Mouse (Mus musculus) heart, embryonic 13.5 days (tissue): Measurements from ENCODE around the gene Serpinb1a. TPM values are rescaled to one million over a fixed set of nuclear protein-coding genes. Genes with fewer than 3 reads are reported as not detected.
A peak's percentile ranks its signal among the peaks of the same experiment; 100 is the strongest.

Source experiments
- ATAC-seq: fragments of 200-750 bp; cut with Nextera tagmentation; 2 replicates; pipeline ENCODE4 v1.8.0; 2017; ENCODE audit warnings: moderate TSS enrichment; ENCODE audit not compliant: insufficient number of reproducible peaks, low FRiP score, low TSS enrichment; ENCODE audit errors: extremely low read depth
- H3K27ac ChIP-seq: fragments of 300-500 bp; sonication (generic); replicated peaks from 2 replicates; pipeline ENCODE4 v1.5.1; 2015; ENCODE audit warnings: moderate library complexity, mild to moderate bottlenecking, inconsistent platforms
- H3K27me3 ChIP-seq: fragments of 300-500 bp; sonication (generic); replicated peaks from 2 replicates; pipeline ENCODE4 v1.6.1; 2015; ENCODE audit warnings: mild to moderate bottlenecking, inconsistent platforms
- H3K36me3 ChIP-seq: fragments of 300-500 bp; sonication (generic); 2 replicates; pipeline ENCODE4 v1.6.1; 2015; ENCODE audit warnings: mild to moderate bottlenecking, inconsistent platforms
- H3K4me1 ChIP-seq: fragments of 300-500 bp; sonication (generic); 2 replicates; pipeline ENCODE4 v1.6.1; 2015; ENCODE audit warnings: inconsistent platforms
- H3K4me2 ChIP-seq: fragments of 300-500 bp; sonication (generic); 2 replicates; pipeline ENCODE4 v1.6.1; 2015; ENCODE audit warnings: inconsistent platforms, mild to moderate bottlenecking, moderate library complexity
- H3K4me3 ChIP-seq: fragments of 300-500 bp; sonication (generic); 2 replicates; pipeline ENCODE4 v1.5.1; 2015; ENCODE audit warnings: moderate library complexity, mild to moderate bottlenecking, inconsistent platforms
- H3K9ac ChIP-seq: fragments of 300-500 bp; sonication (generic); 2 replicates; pipeline ENCODE4 v1.6.1; 2015; ENCODE audit warnings: inconsistent platforms, mild to moderate bottlenecking, moderate library complexity
- H3K9me3 ChIP-seq: fragments of 300-500 bp; sonication (generic); 2 replicates; pipeline ENCODE4 v1.6.1; 2016; ENCODE audit warnings: inconsistent platforms
- WGBS: fragments of 180-500 bp; shearing (Covaris S2); methylation state at CpG from one replicate; pipeline ENCODE4 v1.1.7; 2015; ENCODE audit warnings: mixed read lengths; 5-methylcytosine and 5-hydroxymethylcytosine counted together
- polyA plus RNA-seq: library from polyadenylated mRNA; unstranded; fragments of >200 nt; fragmentation: Nextera tagmentation; extraction: Ambion mirVana; gene quantifications from 2 replicates; pipeline ENCODE4 v1.2.1, GENCODE M21; 2015

Gene Serpinb1a
- polyA plus RNA-seq, 1 experiment from 2014 or later: 6.3 TPM

DNA sequence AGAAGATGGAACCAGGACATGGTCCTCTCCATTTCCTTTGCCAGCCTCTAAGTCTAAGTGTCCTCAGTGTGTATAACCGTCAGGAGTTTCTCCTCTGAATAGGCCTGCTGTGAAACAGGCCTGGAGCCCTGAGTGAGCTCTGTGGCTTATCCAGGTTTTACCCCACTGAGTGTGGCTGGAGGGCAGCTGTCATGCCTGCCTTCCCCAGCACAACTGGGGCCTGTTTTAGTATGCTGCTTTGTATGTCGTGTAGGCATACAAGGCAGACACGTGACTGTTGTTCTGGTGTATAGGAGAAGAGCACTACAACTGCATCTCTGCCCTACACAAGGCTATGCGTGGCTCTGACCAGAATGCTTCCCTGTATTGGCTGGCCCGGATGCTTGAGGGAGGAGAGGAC, 31.1 kb downstream of the Serpinb1a start:
- Histone ChIP-seq H3K9ac (no peak overlapping the region), H3K27ac (no peak overlapping the region), H3K9me3 (no peaks in the 10 kb centered on the region), H3K36me3 (peaks cover 84% of the 10 kb centered on the region), H3K4me3 (no peak overlapping the region), H3K27me3 (no peaks in the 10 kb centered on the region), H3K4me2 (no peak overlapping the region), H3K4me1 (no peaks in the 10 kb centered on the region)
- no peak for ATAC-seq
- 91% methylated on average over 5 of the region's 5 CpGs for WGBS

DNA sequence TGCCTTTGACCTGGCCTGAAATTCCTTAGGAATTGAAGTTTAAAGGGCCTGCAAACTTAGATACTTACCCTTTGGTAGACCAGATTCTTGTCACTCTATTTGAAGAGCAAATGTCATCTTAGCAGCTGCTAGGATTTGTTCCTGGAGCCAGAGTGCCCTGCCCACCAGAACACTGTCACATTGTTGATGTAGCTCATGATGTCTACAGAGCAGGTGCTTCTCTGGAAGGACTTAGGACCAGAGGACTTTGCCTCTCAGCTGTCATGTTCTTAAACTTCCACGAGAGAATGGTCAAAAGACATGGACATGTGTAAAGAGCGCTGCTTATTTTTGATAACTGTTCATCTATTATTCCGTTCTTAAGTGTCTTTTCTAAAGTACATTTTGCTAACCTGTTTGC, 31.7 kb downstream of the Serpinb1a start:
- Histone ChIP-seq H3K4me1 (no peaks in the 10 kb centered on the region), H3K27me3 (no peaks in the 10 kb centered on the region), H3K4me3 (no peak overlapping the region), H3K36me3 (peaks cover 89% of the 10 kb centered on the region), H3K9ac (no peak overlapping the region), H3K27ac (no peak overlapping the region), H3K9me3 (no peaks in the 10 kb centered on the region), H3K4me2 (no peak overlapping the region)
- ATAC-seq: no peak
- 85% methylated on average over 3 of the region's 3 CpGs for WGBS

DNA sequence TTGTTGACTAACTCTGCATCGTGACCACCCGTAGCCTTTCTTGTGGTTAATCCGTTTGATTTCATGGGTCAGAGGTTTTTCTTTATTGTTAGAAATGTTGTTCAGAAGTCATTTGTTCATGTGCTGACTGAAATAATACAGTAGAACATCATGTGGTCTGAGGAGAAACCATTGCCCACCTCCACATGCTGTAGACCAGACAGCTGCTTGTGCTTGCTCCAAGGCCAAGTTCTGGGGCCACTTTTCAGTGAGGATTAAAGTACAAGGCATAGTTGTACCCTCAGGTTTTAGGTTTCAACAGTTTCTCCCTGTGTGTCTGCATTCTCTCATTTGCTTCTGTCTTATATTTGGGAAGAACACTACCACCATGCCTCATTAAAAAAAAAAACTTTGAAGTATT, 43.4 kb downstream of the Serpinb1a start:
- H3K4me2 ChIP-seq: no peak overlapping the region
- H3K27ac ChIP-seq: no peak overlapping the region
- H3K9me3 ChIP-seq: no peaks in the 10 kb centered on the region
- WGBS: 85% methylated on average over 3 of the region's 3 CpGs
- no peak for ATAC-seq
- no peaks in the 10 kb centered on the region for H3K27me3 ChIP-seq
- H3K4me3 ChIP-seq: no peak overlapping the region
- H3K36me3 ChIP-seq: peaks cover 69% of the 10 kb centered on the region
- H3K9ac ChIP-seq: no peak overlapping the region
- H3K4me1 ChIP-seq: peaks cover 40% of the 10 kb centered on the region

DNA sequence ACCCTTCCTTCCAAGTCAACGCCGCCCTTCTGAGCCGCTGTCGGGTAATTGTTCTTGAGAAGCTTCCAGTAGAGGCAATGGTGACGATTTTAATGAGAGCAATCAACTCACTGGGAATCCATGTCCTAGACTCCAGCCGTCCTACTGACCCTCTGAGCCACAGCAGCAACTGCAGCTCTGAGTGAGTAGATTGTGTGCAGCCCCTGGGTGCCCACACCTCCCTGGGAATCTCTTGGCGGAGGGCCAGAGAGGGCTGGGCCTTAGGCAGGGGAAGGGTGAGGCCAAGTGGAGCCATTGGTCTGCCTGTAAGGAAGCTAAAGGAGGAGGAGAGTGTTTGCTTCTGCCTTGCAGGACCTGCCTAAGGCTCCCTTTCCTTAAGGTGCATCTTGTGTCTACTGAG, 44.2 kb downstream of the Serpinb1a start:
- WGBS: 58% methylated on average over 7 of the region's 7 CpGs

DNA sequence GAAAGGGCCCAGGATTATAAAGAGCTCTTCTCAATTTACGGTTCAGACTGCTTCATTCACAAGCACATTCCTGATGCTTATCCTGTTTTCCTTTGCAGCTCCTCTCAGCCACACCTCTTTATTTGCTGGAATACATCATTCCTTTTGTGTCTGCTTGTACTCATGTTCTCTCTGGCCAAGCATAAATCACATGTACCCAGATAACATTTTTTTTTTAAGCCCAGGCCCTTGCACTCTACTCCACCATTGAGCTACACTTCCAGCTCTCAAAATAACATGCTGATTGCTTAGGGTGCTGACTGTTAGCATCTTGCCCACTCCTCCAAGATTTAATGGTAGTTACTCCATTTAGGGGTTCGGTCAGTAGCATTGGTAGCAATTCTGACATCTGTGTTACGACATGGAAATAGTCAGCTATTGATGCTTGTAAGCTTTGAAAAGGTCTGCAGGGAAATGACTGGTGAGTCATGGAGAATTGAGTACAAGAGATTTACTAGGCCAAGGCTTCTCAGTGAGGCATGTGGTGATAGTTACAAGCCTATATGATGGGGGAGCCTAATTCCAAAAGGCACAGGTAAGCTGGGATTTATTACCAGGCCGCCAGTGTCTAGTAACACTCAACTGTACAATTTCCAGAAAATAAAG, 47.2 kb downstream of the Serpinb1a start:
- no peak for ATAC-seq
- peak overlapping the region; percentile 92 for H3K4me3 ChIP-seq
- H3K36me3 ChIP-seq: peaks cover 38% of the 10 kb centered on the region
- H3K27ac ChIP-seq: no peak overlapping the region; the same call in 1 of the 2 replicates
- H3K9me3 ChIP-seq: no peaks in the 10 kb centered on the region
- H3K4me2 ChIP-seq: peak overlapping the region; percentile 93
- WGBS: 66% methylated on average over 4 of the region's 4 CpGs
- peaks cover 44% of the 10 kb centered on the region for H3K4me1 ChIP-seq
- no peaks in the 10 kb centered on the region for H3K27me3 ChIP-seq
- H3K9ac ChIP-seq: peak overlapping the region; percentile 92

More for the DNA sequence above, 44.2 kb downstream of the Serpinb1a start:
- peaks cover 63% of the 10 kb centered on the region for H3K36me3 ChIP-seq
- peaks cover 36% of the 10 kb centered on the region for H3K4me1 ChIP-seq
- H3K4me3 ChIP-seq: no peak overlapping the region
- H3K27me3 ChIP-seq: no peaks in the 10 kb centered on the region
- ATAC-seq: no peak
- no peak overlapping the region for H3K4me2 ChIP-seq
- no peaks in the 10 kb centered on the region for H3K9me3 ChIP-seq
- no peak overlapping the region for H3K9ac ChIP-seq
- peak overlapping the region; percentile 31; the same call in 1 of the 2 replicates for H3K27ac ChIP-seq

DNA sequence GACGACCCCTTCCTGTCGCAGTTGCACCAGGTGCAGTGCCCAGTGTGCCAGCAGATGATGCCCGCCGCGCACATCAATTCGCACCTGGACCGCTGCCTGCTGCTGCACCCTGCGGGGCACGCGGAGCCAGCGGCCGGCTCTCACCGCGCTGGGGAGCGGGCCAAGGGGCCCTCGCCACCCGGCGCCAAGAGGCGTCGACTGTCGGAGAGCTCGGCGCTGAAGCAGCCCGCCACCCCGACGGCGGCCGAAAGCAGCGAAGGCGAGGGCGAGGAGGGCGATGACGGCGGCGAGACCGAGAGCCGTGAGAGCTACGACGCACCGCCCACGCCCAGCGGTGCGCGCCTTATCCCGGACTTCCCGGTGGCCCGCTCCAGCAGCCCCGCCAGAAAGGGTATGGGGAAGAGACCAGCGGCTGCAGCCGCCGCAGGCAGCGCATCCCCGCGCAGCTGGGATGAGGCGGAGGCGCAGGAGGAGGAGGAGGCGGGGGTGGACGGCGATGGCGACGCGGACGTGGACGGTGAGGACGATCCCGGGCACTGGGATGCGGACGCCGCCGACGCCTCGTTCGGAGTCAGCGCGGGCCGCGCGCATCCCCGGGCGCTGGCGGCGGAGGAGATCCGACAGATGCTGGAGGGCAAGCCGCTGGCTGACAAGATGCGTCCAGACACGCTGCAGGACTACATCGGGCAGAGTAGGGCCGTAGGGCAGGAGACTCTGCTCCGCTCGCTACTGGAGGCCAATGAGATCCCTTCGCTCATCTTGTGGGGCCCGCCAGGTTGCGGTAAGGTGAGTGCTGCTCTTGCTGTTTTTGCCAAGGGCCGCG, 48.5 kb downstream of the Serpinb1a start, which contains the start of gene D930007J09Rik:
D930007J09Rik (minus strand) TSS at position 591 of the 823 bp plus-strand sequence.
- Histone ChIP-seq H3K27me3 (no peaks in the 10 kb centered on the region), H3K36me3 (peaks cover 25% of the 10 kb centered on the region), H3K9ac (peak within 1 kb of the TSS; percentile 92), H3K9me3 (no peaks in the 10 kb centered on the region), H3K4me3 (peak within 1 kb of the TSS; percentile 92), H3K4me2 (peak within 1 kb of the TSS; percentile 93), H3K27ac (peak within 1 kb of the TSS; percentile 81), H3K4me1 (peaks cover 44% of the 10 kb centered on the region)
- ATAC-seq: peak; percentile 33
- under 1% methylated on average over 92 of the region's 95 CpGs for WGBS

DNA sequence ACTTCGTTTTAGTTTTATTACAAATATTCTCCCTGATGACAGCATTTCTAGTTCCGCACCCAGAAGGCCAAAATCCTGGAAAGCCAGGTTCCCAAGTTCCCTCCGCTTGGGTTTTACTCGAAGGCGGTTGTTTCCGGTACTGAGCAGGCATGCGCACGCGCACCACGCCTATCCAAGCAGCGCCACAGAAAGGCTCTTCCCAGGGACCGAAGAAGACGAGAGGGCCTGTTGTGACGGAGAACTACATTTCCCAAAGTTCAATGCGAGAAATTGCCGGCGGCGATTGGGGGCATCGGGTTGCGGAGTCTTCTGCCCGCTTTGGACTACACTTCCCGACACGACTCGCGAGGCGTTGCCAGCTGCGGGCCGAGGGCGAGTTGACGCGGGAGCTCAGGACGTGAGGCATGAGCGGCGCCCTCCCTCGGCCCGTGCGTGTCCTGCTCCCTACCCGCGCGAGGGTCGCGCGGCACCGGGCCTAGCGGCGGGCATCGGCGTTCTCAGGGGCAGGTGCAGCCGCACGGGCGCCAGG, 49.2 kb downstream of the Serpinb1a start, which contains the start of gene Wrnip1:
Wrnip1 (plus strand) TSS at position 346 of the 529 bp plus-strand sequence.
- Histone ChIP-seq H3K27ac (peak within 1 kb of the TSS; percentile 81), H3K4me2 (peak within 1 kb of the TSS; percentile 93), H3K4me3 (peak within 1 kb of the TSS; percentile 92), H3K36me3 (peaks cover 20% of the 10 kb centered on the region), H3K27me3 (no peaks in the 10 kb centered on the region), H3K4me1 (peaks cover 39% of the 10 kb centered on the region), H3K9me3 (no peaks in the 10 kb centered on the region), H3K9ac (peak within 1 kb of the TSS; percentile 92)
- under 1% methylated on average over 51 of the region's 51 CpGs for WGBS
- ATAC-seq: peak; percentile 91

DNA sequence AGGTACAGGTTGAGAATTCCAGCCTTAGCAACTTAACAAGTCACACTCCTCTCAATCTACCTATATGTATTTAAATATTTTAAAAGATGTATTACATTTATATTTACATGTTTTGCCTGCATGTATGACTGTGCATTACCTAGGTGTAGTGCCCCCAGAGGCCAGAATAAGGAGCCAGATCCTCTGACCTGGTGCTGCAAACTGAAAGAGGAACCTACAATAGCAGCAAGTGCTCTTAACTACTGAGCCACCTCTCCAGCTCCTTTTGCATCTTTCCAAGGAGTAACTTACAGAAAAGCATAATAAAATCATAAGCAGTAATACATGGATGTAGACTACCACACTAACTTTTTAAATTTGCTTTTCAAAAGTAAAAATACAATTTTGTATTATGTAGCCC, 50.1 kb downstream of the Serpinb1a start:
- peaks cover 12% of the 10 kb centered on the region for H3K36me3 ChIP-seq
- H3K4me3 ChIP-seq: peak overlapping the region; percentile 92
- H3K9me3 ChIP-seq: no peaks in the 10 kb centered on the region
- H3K9ac ChIP-seq: peak overlapping the region; percentile 70
- no peak for ATAC-seq
- peaks cover 32% of the 10 kb centered on the region for H3K4me1 ChIP-seq
- no peak overlapping the region for H3K27ac ChIP-seq
- H3K4me2 ChIP-seq: peak overlapping the region; percentile 93
- no peaks in the 10 kb centered on the region for H3K27me3 ChIP-seq

DNA sequence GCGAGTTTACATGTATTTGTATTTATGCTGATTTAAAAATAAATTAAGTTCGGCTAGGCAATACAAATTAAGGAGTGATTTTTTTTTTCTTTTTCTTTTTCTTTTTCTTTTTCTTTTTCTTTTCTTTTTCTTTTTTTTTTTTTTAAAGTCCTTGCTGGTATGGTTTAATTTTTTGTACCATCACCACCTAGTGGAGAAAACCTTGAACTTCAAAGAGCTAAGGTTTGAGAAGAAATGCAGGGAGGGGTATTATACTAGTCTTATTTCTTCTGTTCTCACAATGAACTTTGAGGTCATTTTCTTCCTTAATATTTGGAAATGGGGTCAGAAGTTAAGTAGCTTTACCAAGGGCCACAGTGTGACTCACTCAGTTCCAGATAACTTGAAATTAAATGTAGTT, 51.9 kb downstream of the Serpinb1a start:
- Histone ChIP-seq H3K36me3 (peaks cover 3% of the 10 kb centered on the region), H3K4me3 (no peak overlapping the region), H3K27ac (no peak overlapping the region), H3K9me3 (no peaks in the 10 kb centered on the region), H3K4me2 (no peak overlapping the region), H3K27me3 (no peaks in the 10 kb centered on the region), H3K4me1 (peaks cover 23% of the 10 kb centered on the region), H3K9ac (no peak overlapping the region)
- ATAC-seq: no peak
- WGBS: 57% methylated on average over 2 of the region's 2 CpGs

DNA sequence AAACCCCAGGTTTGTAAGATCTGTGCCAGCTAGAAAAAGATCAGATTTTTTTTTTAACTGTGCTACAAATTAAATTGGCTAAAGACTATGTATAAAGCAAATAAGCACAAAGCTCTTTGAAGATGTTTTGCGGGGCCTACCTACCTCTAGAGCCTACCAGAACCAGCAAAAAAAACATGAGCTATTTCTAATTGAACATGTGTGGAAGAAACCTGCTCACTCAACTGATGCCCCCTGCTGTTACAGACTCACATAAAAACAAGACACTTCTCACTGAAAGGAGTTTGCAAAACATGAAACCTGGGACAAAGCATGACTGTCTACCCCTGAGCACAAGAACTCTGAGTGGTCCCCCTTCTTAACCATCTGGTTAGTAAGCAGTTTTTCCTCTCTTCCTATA, 53.9 kb downstream of the Serpinb1a start:
- no peak overlapping the region for H3K27ac ChIP-seq
- H3K4me3 ChIP-seq: no peak overlapping the region
- no peaks in the 10 kb centered on the region for H3K27me3 ChIP-seq
- no peaks in the 10 kb centered on the region for H3K36me3 ChIP-seq
- no peak overlapping the region for H3K9ac ChIP-seq
- H3K4me1 ChIP-seq: peaks cover 7% of the 10 kb centered on the region
- no peaks in the 10 kb centered on the region for H3K9me3 ChIP-seq
- no peak overlapping the region for H3K4me2 ChIP-seq
- WGBS: 71% methylated on average over 1 of the region's 1 CpGs
- no peak for ATAC-seq

DNA sequence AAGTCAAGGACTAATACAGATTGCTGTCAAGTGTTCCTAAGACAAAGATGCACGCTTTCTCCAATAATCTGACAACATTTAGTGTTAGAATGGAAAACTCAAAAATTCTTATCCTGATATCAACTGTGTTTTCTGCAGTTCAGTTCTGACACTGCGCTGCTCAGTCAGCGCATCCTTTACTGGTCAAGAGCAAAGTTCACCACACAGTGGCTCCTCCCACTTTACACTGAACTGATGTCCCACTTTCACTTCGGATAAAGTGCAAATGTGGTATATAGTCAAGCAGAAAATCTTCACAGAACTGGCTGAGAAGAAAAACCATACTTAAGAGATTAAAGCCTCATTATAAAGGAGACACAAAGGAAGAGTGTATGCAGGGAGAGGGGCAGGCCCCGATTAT, 55.8 kb downstream of the Serpinb1a start:
- H3K9ac ChIP-seq: no peak overlapping the region
- H3K4me1 ChIP-seq: no peaks in the 10 kb centered on the region
- H3K36me3 ChIP-seq: no peaks in the 10 kb centered on the region
- H3K27ac ChIP-seq: no peak overlapping the region
- no peak for ATAC-seq
- H3K27me3 ChIP-seq: no peaks in the 10 kb centered on the region
- H3K9me3 ChIP-seq: no peaks in the 10 kb centered on the region
- H3K4me2 ChIP-seq: no peak overlapping the region
- no peak overlapping the region for H3K4me3 ChIP-seq
- WGBS: 82% methylated on average over 5 of the region's 5 CpGs
